Mouse (Mus musculus) CH12.LX (cell line): ENCODE data around the gene Tmem18.

Source experiments
- CTCF ChIP-seq, 2 experiments: IDR thresholded peaks in 1 of 2; conservative IDR thresholded peaks in 1 of 2; 2 replicates each; pipeline ENCODE4 v1.5.1; 2011 to 2012; ENCODE audit warnings: low read depth in 2 of 2, low read length in 2 of 2, improper control_type of control experiment in 1 of 2, inconsistent platforms in 1 of 2, mild to moderate bottlenecking in 1 of 2, moderate library complexity in 1 of 2
- POLR2A ChIP-seq: IDR thresholded peaks from 2 replicates; pipeline ENCODE4 v1.6.1; 2011; ENCODE audit warnings: low read depth, mild to moderate bottlenecking, improper control_type of control experiment, low read length

DNA sequence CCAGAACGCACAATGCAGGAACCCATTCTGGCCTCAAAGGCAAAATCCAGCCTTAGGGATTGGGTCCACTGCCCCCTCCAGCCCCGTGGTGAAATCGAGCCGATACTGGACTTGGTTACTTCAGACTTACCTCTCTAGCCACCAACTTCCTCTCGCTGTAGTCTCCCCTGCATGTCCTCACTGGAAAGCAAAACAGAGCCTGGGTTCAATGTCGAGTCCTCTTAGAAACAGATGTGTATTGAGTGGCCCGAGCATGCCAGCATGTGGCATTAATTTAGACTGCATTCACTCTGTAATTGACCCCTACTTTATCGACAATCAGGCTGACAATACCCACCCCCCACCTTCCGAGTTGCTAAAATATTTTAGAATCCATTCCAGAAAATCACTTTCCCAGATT, 19.8 kb downstream of the Tmem18 start:
- no peak for TF ChIP-seq POLR2A
- TF ChIP-seq CTCF (conservative IDR thresholded peaks at IDR 0.05 in 1 of 2, IDR thresholded peaks at IDR 0.05 in 1 of 2; ENCODE audit: low read depth in 2 of 2, low read length in 2 of 2) = no peak
